Mouse (Mus musculus) heart, adult 2 months (tissue): ENCODE measurements around the gene Serpinf2. TPM values are rescaled to one million over a fixed set of nuclear protein-coding genes. Genes with fewer than 3 reads are reported as not detected.

Experiments
- DNase-seq, 2 experiments: peaks; one replicate each; pipeline ENCODE4 v3.0.0; 2021
- H3K27ac ChIP-seq: fragments of 200-600 bp; 2 replicates; pipeline ENCODE4 v1.8.1; 2022
- H3K27me3 ChIP-seq: fragments of 200-500 bp; 2 replicates; pipeline ENCODE4 v1.6.1; 2012; ENCODE audit warnings: mild to moderate bottlenecking, low read length, inconsistent platforms, mixed read lengths; ENCODE audit not compliant: control insufficient read depth, insufficient read depth
- H3K36me3 ChIP-seq: fragments of 200-500 bp; 2 replicates; pipeline ENCODE4 v1.6.1; 2012; ENCODE audit warnings: low read length, inconsistent platforms; ENCODE audit not compliant: control insufficient read depth, insufficient read depth
- H3K4me1 ChIP-seq: fragments of 200-500 bp; 2 replicates; pipeline ENCODE4 v1.6.1; 2011; ENCODE audit warnings: low read length; ENCODE audit not compliant: control insufficient read depth, insufficient read depth
- H3K4me3 ChIP-seq: fragments of 200-600 bp; 2 replicates; pipeline ENCODE4 v1.8.1; 2022
- H3K79me2 ChIP-seq: fragments of 200-500 bp; replicated peaks from 2 replicates; pipeline ENCODE4 v1.6.1; 2012; ENCODE audit warnings: mild to moderate bottlenecking, inconsistent platforms, low read length, moderate library complexity, mixed read lengths; ENCODE audit not compliant: control insufficient read depth, insufficient read depth
- H3K9ac ChIP-seq: fragments of 200-500 bp; 2 replicates; pipeline ENCODE4 v1.6.1; 2012; ENCODE audit warnings: low read depth, mild to moderate bottlenecking, control low read depth, inconsistent platforms, low read length, mixed read lengths
- CTCF ChIP-seq: fragments of 200-600 bp; IDR thresholded peaks from 2 replicates; pipeline ENCODE4 v1.8.1; 2022; ENCODE audit warnings: antibody characterized with exemption, mild to moderate bottlenecking, moderate library complexity
- EP300 ChIP-seq: fragments of 200-500 bp; IDR thresholded peaks from 2 replicates; pipeline ENCODE4 v1.6.1; 2011; ENCODE audit warnings: low read depth, low read length, control low read depth; ENCODE audit not compliant: insufficient read depth
- POLR2A ChIP-seq: fragments of 200-500 bp; IDR thresholded peaks from 2 replicates; pipeline ENCODE4 v1.6.1; 2011; ENCODE audit warnings: mild to moderate bottlenecking, low read depth, low read length, control low read depth; ENCODE audit not compliant: insufficient read depth
- WGBS: fragments of 180-500 bp; shearing (Covaris S2); methylation state at CpG from one replicate; pipeline ENCODE4 v1.1.7; 2018; 5-methylcytosine and 5-hydroxymethylcytosine counted together
- intact Hi-C: fragments of 180-260 bp; cut with DNase I; formaldehyde crosslinking; loops from one replicate; pipeline ENCODE4 v1.15.1; 2025
- polyA plus RNA-seq: library from polyadenylated mRNA; depleted of rRNA; stranded (reverse); fragments of >200 nt; gene quantifications from 2 replicates; pipeline ENCODE4 v1.2.3, GENCODE M21; 2012
- total RNA-seq, 2 experiments: library from RNA; stranded (reverse); gene quantifications; 2 replicates each; pipeline ENCODE4 v1.2.3; 2021

Serpinf2 gene
- total and polyA plus RNA-seq, 3 experiments: 0.18 TPM; not detected in 2

- 93% methylated on average over 31 of the region's 31 CpGs for WGBS
- intact Hi-C loops: no loop called here
- DNase-seq: peak in 1 of 2 experiments; percentile 16
- Histone ChIP-seq H3K36me3 (no peaks in the 10 kb centered on the region), H3K27me3 (no peaks in the 10 kb centered on the region), H3K4me3 (no peak overlapping the region), H3K79me2 (0 out of 2 replicates have a peak, but pooled peaks cover 1% of the 10 kb centered on the region), H3K27ac (no peak overlapping the region), H3K4me1 (peaks cover 8% of the 10 kb centered on the region), H3K9ac (no peak overlapping the region)
- no peak for TF ChIP-seq CTCF
- no peak for TF ChIP-seq EP300
- TF ChIP-seq POLR2A: no peak
These were observed 13.6 kb upstream of the Serpinf2 start for GRCm38 (mm10) chr11:75452812-75453557.

GRCm38 (mm10) chr11:75452081-75452480 lies 12.7 kb upstream of the Serpinf2 start:
- TF ChIP-seq CTCF (no peak), EP300 (no peak), POLR2A (no peak)
- Histone ChIP-seq H3K4me1 (peaks cover 8% of the 10 kb centered on the region), H3K27me3 (no peaks in the 10 kb centered on the region), H3K79me2 (0 out of 2 replicates have a peak, but pooled peaks cover 1% of the 10 kb centered on the region), H3K4me3 (no peak overlapping the region), H3K36me3 (no peaks in the 10 kb centered on the region), H3K9ac (no peak overlapping the region), H3K27ac (no peak overlapping the region)
- DNase-seq: no peak
- intact Hi-C loops: no loop called here
- 93% methylated on average over 8 of the region's 8 CpGs for WGBS

- no peak overlapping the region for H3K27ac ChIP-seq
- no peak overlapping the region for H3K9ac ChIP-seq
- DNase-seq: peak in 1 of 2 experiments; percentile 22
- intact Hi-C loops: no loop called here
- WGBS: 84% methylated on average over 15 of the region's 15 CpGs
- TF ChIP-seq POLR2A (no peak), EP300 (no peak), CTCF (no peak)
- no peaks in the 10 kb centered on the region for H3K36me3 ChIP-seq
- H3K79me2 ChIP-seq: 0 out of 2 replicates have a peak, but pooled peaks cover 1% of the 10 kb centered on the region
- no peaks in the 10 kb centered on the region for H3K27me3 ChIP-seq
- H3K4me3 ChIP-seq: no peak overlapping the region
- peaks cover 8% of the 10 kb centered on the region for H3K4me1 ChIP-seq
These were observed 11.5 kb upstream of the Serpinf2 start for GRCm38 (mm10) chr11:75450936-75451335.

GRCm38 (mm10) chr11:75450304-75450908 lies 11.0 kb upstream of the Serpinf2 start:
- TF ChIP-seq POLR2A (no peak), EP300 (no peak), CTCF (no peak)
- no peak for DNase-seq
- Histone ChIP-seq H3K79me2 (0 out of 2 replicates have a peak, but pooled peaks cover 1% of the 10 kb centered on the region), H3K4me3 (no peak overlapping the region), H3K27ac (no peak overlapping the region), H3K4me1 (peaks cover 8% of the 10 kb centered on the region), H3K36me3 (no peaks in the 10 kb centered on the region), H3K27me3 (no peaks in the 10 kb centered on the region), H3K9ac (no peak overlapping the region)
- intact Hi-C loops: no loop called here
- WGBS: 64% methylated on average over 8 of the region's 8 CpGs

GRCm38 (mm10) chr11:75449695-75450094 lies 10.3 kb upstream of the Serpinf2 start:
- peak in 1 of 2 experiments; percentile 17 for DNase-seq
- TF ChIP-seq CTCF (no peak), POLR2A (no peak), EP300 (no peak)
- H3K79me2 ChIP-seq: 0 out of 2 replicates have a peak, but pooled peaks cover 1% of the 10 kb centered on the region
- intact Hi-C loops: no loop called here
- no peak overlapping the region for H3K27ac ChIP-seq
- H3K36me3 ChIP-seq: no peaks in the 10 kb centered on the region
- no peaks in the 10 kb centered on the region for H3K27me3 ChIP-seq
- peaks cover 2% of the 10 kb centered on the region for H3K4me1 ChIP-seq
- no peak overlapping the region for H3K4me3 ChIP-seq
- no peak overlapping the region for H3K9ac ChIP-seq
- 69% methylated on average over 7 of the region's 7 CpGs for WGBS

GRCm38 (mm10) chr11:75448575-75448974 lies 9.2 kb upstream of the Serpinf2 start:
- no peak overlapping the region for H3K4me3 ChIP-seq
- intact Hi-C loops: no loop called here
- 63% methylated on average over 3 of the region's 3 CpGs for WGBS
- H3K36me3 ChIP-seq: no peaks in the 10 kb centered on the region
- no peak overlapping the region for H3K9ac ChIP-seq
- no peak for DNase-seq
- no peaks in the 10 kb centered on the region for H3K27me3 ChIP-seq
- TF ChIP-seq EP300 (no peak), CTCF (no peak), POLR2A (no peak)
- H3K4me1 ChIP-seq: no peaks in the 10 kb centered on the region; the same call in 1 of the 2 replicates
- no peak overlapping the region for H3K27ac ChIP-seq
- 0 out of 2 replicates have a peak, but pooled peaks cover 1% of the 10 kb centered on the region for H3K79me2 ChIP-seq
